Mouse (Mus musculus): Measurements from ENCODE around the gene Slco2a1. TPM values are rescaled to one million over a fixed set of nuclear protein-coding genes. Genes with fewer than 3 reads are reported as not detected.

Gene Slco2a1
- polyA plus RNA-seq, 1 experiment from 2014 or later: 1.8 TPM

DNA sequence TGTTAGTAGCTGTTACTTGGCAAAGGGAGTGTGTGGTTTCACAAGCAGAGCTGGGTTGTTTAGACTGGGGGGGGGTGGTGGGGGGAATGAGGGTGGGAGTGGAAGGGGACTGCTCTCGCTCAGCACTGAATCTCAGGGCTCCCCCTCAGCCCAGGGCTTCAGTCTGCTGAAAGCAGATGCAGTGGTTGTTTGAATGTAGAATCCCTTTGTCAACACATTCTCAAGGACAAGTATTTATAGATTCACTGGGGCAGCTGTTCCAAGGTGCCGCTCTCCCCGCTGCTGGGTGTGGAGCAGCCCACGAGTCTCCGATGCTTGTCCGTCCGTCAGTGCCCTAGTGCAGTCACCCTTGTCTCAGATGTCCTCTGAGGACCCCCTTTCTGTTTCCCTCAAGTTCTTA, 152.8 kb downstream of the Slco2a1 start:
- WGBS: 97% methylated on average over 7 of the region's 7 CpGs
- Histone ChIP-seq H3K27me3 (ENCODE audit: control insufficient read depth, insufficient read depth, low read length) (no peaks in the 10 kb centered on the region), H3K9me3 (replicated peaks; ENCODE audit: control insufficient read depth, low read length) (no peaks in the 10 kb centered on the region), H3K9ac (replicated peaks; ENCODE audit: low read length) (no peak overlapping the region), H3K4me1 (ENCODE audit: control insufficient read depth, insufficient read depth, low read length) (no peaks in the 10 kb centered on the region), H3K27ac (replicated peaks; ENCODE audit: low read depth, low read length) (no peak overlapping the region), H3K4me3 (ENCODE audit: low read depth, low read length) (no peak overlapping the region), H3K4me2 (ENCODE audit: low read depth, low read length) (no peak overlapping the region), H3K36me3 (replicated peaks; ENCODE audit: control insufficient read depth, insufficient read depth, low read depth, low read length) (no peaks in the 10 kb centered on the region)
- ATAC-seq (replicated peaks; ENCODE audit: insufficient number of reproducible peaks, low FRiP score, low TSS enrichment, low read depth) (no peak), DNase-seq (ENCODE audit: low spot score) (no peak)

DNA sequence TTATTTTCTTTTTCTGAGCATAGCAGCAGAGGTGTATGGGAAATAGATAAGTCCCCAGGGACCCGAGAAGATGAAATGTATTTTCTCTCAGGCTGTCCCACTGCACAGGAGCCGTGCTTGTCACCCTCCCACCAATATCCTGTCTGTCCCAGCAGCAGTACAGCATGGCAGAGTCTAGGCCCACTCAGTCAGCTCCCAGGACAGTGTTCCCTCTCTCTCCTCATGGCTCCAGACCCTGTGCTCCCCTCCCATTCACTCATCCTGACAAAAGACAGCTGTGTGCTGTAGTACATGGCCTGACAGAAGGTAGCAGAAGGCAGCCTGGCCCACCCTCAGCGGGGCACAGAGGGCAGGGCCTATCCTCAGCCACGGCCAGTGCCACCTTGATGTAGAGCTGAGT, 155.4 kb downstream of the Slco2a1 start:
- Histone ChIP-seq H3K27ac (replicated peaks; ENCODE audit: low read depth, low read length) (no peak overlapping the region), H3K4me1 (ENCODE audit: control insufficient read depth, insufficient read depth, low read length) (no peaks in the 10 kb centered on the region), H3K9me3 (replicated peaks; ENCODE audit: control insufficient read depth, low read length) (no peaks in the 10 kb centered on the region), H3K9ac (replicated peaks; ENCODE audit: low read length) (no peak overlapping the region), H3K4me2 (ENCODE audit: low read depth, low read length) (no peak overlapping the region), H3K27me3 (ENCODE audit: control insufficient read depth, insufficient read depth, low read length) (no peaks in the 10 kb centered on the region), H3K4me3 (ENCODE audit: low read depth, low read length) (no peak overlapping the region), H3K36me3 (replicated peaks; ENCODE audit: control insufficient read depth, insufficient read depth, low read depth, low read length) (no peaks in the 10 kb centered on the region)
- WGBS: 59% methylated on average over 4 of the region's 4 CpGs
- ATAC-seq (replicated peaks; ENCODE audit: insufficient number of reproducible peaks, low FRiP score, low TSS enrichment, low read depth) (no peak), DNase-seq (ENCODE audit: low spot score) (no peak)

GRCm38 (mm10) chr9:103145351-103145750, 156.8 kb downstream of the Slco2a1 start:
- no peaks in the 10 kb centered on the region for H3K4me1 ChIP-seq (ENCODE audit: control insufficient read depth, insufficient read depth, low read length)
- DNase-seq (ENCODE audit: low spot score): no peak
- no peak overlapping the region for H3K27ac ChIP-seq (replicated peaks; ENCODE audit: low read depth, low read length)
- H3K27me3 ChIP-seq (ENCODE audit: control insufficient read depth, insufficient read depth, low read length): no peaks in the 10 kb centered on the region
- no peak overlapping the region for H3K9ac ChIP-seq (replicated peaks; ENCODE audit: low read length)
- no peak overlapping the region for H3K4me2 ChIP-seq (ENCODE audit: low read depth, low read length)
- no peaks in the 10 kb centered on the region for H3K9me3 ChIP-seq (replicated peaks; ENCODE audit: control insufficient read depth, low read length)
- no peak for ATAC-seq (replicated peaks; ENCODE audit: insufficient number of reproducible peaks, low FRiP score, low TSS enrichment, low read depth)
- no peak overlapping the region for H3K4me3 ChIP-seq (ENCODE audit: low read depth, low read length)
- no peaks in the 10 kb centered on the region for H3K36me3 ChIP-seq (replicated peaks; ENCODE audit: control insufficient read depth, insufficient read depth, low read depth, low read length)
- 31% methylated on average over 5 of the region's 5 CpGs for WGBS

Other genes starting within 250 kb of the Slco2a1 start
- gene Ryk, start 153.8 kb upstream of the Slco2a1 start, polyA plus RNA-seq (2014; fragmentation: Nextera tagmentation; extraction: Ambion mirVana): 31.0 and 50.8 TPM in 2 replicates
- gene Rab6b, start 123.1 kb downstream of the Slco2a1 start, polyA plus RNA-seq (2014; fragmentation: Nextera tagmentation; extraction: Ambion mirVana): 6.0 and 7.5 TPM in 2 replicates
- gene Srprb, start 213.4 kb downstream of the Slco2a1 start, polyA plus RNA-seq (2014; fragmentation: Nextera tagmentation; extraction: Ambion mirVana): 57.9 and 61.8 TPM in 2 replicates
- gene Gm20425, start 241.6 kb downstream of the Slco2a1 start, polyA plus RNA-seq (2014; fragmentation: Nextera tagmentation; extraction: Ambion mirVana): not detected in 2 replicates
- gene Trf, start 241.7 kb downstream of the Slco2a1 start, polyA plus RNA-seq (2014; fragmentation: Nextera tagmentation; extraction: Ambion mirVana): 27.2 and 28.8 TPM in 2 replicates